Mouse (Mus musculus) embryonic facial prominence, embryonic 11.5 days (tissue): Measurements from ENCODE around the gene Fbxl18. TPM values are rescaled to one million over a fixed set of nuclear protein-coding genes. Genes with fewer than 3 reads are reported as not detected.
A peak's percentile ranks its signal among the peaks of the same experiment; 100 is the strongest.
"Not testable (repeated sequence)": the region's sequence is repeated elsewhere in the genome, so short reads cannot be mapped to it uniquely, and the experiment has no call there.

ENCODE experiments used
- ATAC-seq: fragments of 200-750 bp; cut with Nextera tagmentation; replicated peaks from 2 replicates; pipeline ENCODE4 v1.8.0; 2017; ENCODE audit warnings: low read depth; ENCODE audit not compliant: insufficient number of reproducible peaks, low FRiP score, low TSS enrichment
- DNase-seq: peaks from one replicate; pipeline ENCODE4 v3.0.0-alpha.2; 2015; ENCODE audit warnings: low spot score
- H3K27ac ChIP-seq: fragments of 300-500 bp; sonication (generic); replicated peaks from 2 replicates; pipeline ENCODE4 v1.5.1; 2014; ENCODE audit warnings: mild to moderate bottlenecking, low read depth, low read length, control low read depth
- H3K27me3 ChIP-seq: fragments of 300-500 bp; sonication (generic); 2 replicates; pipeline ENCODE4 v1.6.1; 2014; ENCODE audit warnings: mild to moderate bottlenecking, low read length, moderate library complexity, mixed read lengths; ENCODE audit not compliant: control insufficient read depth, insufficient read depth
- H3K36me3 ChIP-seq: fragments of 300-500 bp; sonication (generic); replicated peaks from 2 replicates; pipeline ENCODE4 v1.6.1; 2014; ENCODE audit warnings: low read depth, mild to moderate bottlenecking, low read length, moderate library complexity, mixed read lengths; ENCODE audit not compliant: control insufficient read depth, insufficient read depth
- H3K4me1 ChIP-seq: fragments of 300-500 bp; sonication (generic); 2 replicates; pipeline ENCODE4 v1.6.1; 2014; ENCODE audit warnings: low read length, mixed read lengths; ENCODE audit not compliant: control insufficient read depth, insufficient read depth
- H3K4me2 ChIP-seq: fragments of 300-500 bp; sonication (generic); 2 replicates; pipeline ENCODE4 v1.6.1; 2014; ENCODE audit warnings: low read depth, mild to moderate bottlenecking, control low read depth, low read length, moderate library complexity
- H3K4me3 ChIP-seq: fragments of 300-500 bp; sonication (generic); 2 replicates; pipeline ENCODE4 v1.5.1; 2014; ENCODE audit warnings: low read depth, low read length, control low read depth
- H3K9ac ChIP-seq: fragments of 300-500 bp; sonication (generic); replicated peaks from 2 replicates; pipeline ENCODE4 v1.6.1; 2014; ENCODE audit warnings: mild to moderate bottlenecking, control low read depth, low read length
- H3K9me3 ChIP-seq: fragments of 300-500 bp; sonication (generic); replicated peaks from 2 replicates; pipeline ENCODE4 v1.6.1; 2016; ENCODE audit warnings: mild to moderate bottlenecking, low read length, inconsistent platforms, mixed read lengths; ENCODE audit not compliant: control insufficient read depth
- WGBS: fragments of 180-500 bp; shearing (Covaris S2); extraction: QIAGEN DNeasy Blood & Tissue Kit; methylation state at CpG from one replicate; pipeline ENCODE4 v1.1.7; 2014; 5-methylcytosine and 5-hydroxymethylcytosine counted together
- polyA plus RNA-seq: library from polyadenylated mRNA; unstranded; fragments of >200 nt; fragmentation: Nextera tagmentation; extraction: Ambion mirVana; gene quantifications from 2 replicates; pipeline ENCODE4 v1.2.1, GENCODE M21; 2014

The Fbxl18 gene
- polyA plus RNA-seq, 1 experiment from 2014 or later, result 7.6 TPM

DNA sequence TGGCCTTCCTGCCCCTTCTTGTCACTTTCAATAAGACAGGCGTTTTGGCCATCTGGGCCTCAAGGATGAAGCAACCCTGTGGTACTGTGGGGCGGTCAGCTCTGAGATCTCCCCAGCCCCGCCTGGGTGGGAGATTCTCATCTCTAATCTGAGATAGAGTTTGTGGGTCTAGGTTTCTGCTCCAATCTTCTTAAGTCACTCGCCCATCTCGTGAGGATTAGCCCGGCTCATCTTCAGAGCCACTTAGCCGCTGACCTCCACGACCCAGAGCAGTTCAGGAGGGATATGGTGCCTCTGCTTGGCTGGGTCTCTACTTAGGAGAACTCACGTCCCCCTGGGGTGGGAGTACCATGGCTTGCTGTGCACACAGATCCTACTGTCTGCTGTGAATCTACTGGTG lies 44.7 kb downstream of the Fbxl18 start:
- H3K4me1 ChIP-seq, result no peaks in the 10 kb centered on the region
- no peaks in the 10 kb centered on the region for H3K9me3 ChIP-seq
- no peak overlapping the region for H3K9ac ChIP-seq
- DNase-seq (no peak), ATAC-seq (no peak)
- no peaks in the 10 kb centered on the region for H3K27me3 ChIP-seq
- H3K4me3 ChIP-seq, result no peak overlapping the region
- H3K4me2 ChIP-seq, result no peak overlapping the region
- H3K27ac ChIP-seq, result no peak overlapping the region
- WGBS, result 71% methylated on average over 9 of the region's 9 CpGs
- H3K36me3 ChIP-seq, result no peaks in the 10 kb centered on the region

DNA sequence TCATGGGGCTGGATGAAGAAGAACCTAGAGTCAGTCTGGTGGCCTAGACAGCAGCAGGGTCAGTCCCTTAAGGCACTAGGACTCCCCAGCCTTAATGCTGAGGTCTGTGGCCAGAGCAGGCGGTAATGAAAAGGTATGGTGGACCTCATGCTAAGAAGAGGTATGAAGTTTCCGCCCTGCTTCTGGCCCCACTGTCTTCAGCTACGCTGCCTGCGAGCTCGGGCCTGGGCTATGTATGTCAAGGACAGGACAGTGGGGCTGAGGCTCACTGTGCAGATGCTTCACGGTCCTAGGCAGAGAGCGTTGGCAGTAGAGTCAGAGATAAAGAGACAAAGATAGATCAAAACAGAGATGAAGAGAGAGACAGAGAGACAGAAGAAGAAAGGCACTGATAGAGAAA lies 46.3 kb downstream of the Fbxl18 start:
- DNase-seq (no peak), ATAC-seq (no peak)
- H3K4me3 ChIP-seq, result no peak overlapping the region
- H3K27me3 ChIP-seq, result no peaks in the 10 kb centered on the region
- H3K36me3 ChIP-seq, result no peaks in the 10 kb centered on the region
- H3K4me2 ChIP-seq, result no peak overlapping the region
- no peak overlapping the region for H3K9ac ChIP-seq
- H3K4me1 ChIP-seq, result no peaks in the 10 kb centered on the region
- no peaks in the 10 kb centered on the region for H3K9me3 ChIP-seq
- WGBS, result 96% methylated on average over 7 of the region's 7 CpGs
- H3K27ac ChIP-seq, result no peak overlapping the region

DNA sequence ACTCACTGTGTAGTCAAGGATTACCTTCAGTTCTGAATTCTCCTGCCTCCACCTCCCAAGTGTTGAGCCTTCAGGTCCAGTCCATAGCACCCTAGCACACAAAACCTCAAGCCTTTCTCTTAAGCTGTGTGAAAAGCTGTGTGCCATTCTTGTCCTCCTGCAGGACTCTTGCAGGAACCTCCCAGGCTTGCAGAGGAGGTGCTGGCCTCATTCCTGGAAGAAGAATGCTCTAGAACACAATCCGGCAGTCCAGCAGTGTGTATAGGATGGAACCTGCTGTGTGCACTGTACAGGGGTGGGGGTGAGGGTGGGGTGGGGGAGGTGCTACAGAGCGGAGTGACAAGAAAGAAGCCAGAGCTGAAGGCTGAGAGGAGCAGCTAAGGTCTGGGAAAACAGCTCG lies 47.1 kb downstream of the Fbxl18 start:
- H3K9ac ChIP-seq, result no peak overlapping the region
- no peak overlapping the region for H3K4me2 ChIP-seq
- no peak overlapping the region for H3K4me3 ChIP-seq
- H3K4me1 ChIP-seq, result no peaks in the 10 kb centered on the region
- H3K27me3 ChIP-seq, result no peaks in the 10 kb centered on the region
- ATAC-seq, result no peak
- no peak for DNase-seq
- no peak overlapping the region for H3K27ac ChIP-seq
- WGBS, result 84% methylated on average over 3 of the region's 3 CpGs
- no peaks in the 10 kb centered on the region for H3K36me3 ChIP-seq
- no peaks in the 10 kb centered on the region for H3K9me3 ChIP-seq

GRCm38 (mm10) chr5:142844467-142844866 lies 50.8 kb downstream of the Fbxl18 start:
- no peak overlapping the region for H3K27ac ChIP-seq
- H3K27me3 ChIP-seq, result no peaks in the 10 kb centered on the region
- H3K4me3 ChIP-seq, result no peak overlapping the region
- H3K9me3 ChIP-seq, result no peaks in the 10 kb centered on the region
- WGBS, result 67% methylated on average over 8 of the region's 8 CpGs
- H3K4me1 ChIP-seq, result no peaks in the 10 kb centered on the region; the same call in 1 of the 2 replicates
- H3K36me3 ChIP-seq, result no peaks in the 10 kb centered on the region
- ATAC-seq (no peak), DNase-seq (no peak)
- no peak overlapping the region for H3K4me2 ChIP-seq
- no peak overlapping the region for H3K9ac ChIP-seq

- no peaks in the 10 kb centered on the region for H3K9me3 ChIP-seq
- WGBS, result 13% methylated on average over 7 of the region's 7 CpGs
Observed at GRCm38 (mm10) chr5:142842137-142842642, 53.0 kb downstream of the Fbxl18 start.

DNA sequence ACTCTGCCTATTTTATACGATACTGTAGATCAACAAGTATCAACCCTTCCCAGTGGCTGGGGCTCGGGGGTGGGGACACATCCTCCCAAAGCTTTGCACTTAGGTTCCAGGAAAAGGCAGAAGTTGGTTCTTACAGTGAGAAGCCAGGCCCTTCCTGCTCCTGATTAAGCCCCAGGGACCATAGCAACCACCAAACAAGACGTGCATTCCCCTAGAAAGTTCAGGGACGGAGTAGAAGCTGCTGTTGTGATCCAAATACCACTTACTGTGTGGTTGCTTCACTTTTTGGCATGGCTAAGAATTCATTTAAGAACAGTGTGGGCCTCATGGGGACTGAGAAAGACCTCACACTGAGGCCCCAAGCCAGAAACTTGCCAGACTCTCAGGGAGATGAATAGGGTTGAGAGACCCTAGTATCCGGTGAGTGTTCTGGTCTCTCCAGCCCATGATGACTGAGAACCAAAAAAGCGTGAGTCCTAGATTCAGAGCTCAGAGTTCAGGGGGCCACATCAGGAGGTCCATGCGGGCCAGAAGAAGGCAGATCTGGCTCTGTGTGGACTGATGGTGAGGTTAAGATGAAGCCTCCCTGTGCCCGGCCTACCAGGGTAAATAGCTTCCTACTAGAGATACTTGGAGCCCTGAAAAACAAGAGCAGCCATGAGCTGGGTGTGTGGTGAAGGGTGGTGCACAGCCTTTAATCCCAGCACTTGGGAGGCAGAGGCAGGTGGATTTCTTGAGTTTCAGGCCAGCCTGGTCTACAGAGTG lies 53.7 kb downstream of the Fbxl18 start:
- 83% methylated on average over 8 of the region's 8 CpGs for WGBS
- H3K27ac ChIP-seq, result no peak overlapping the region
- H3K9me3 ChIP-seq, result no peaks in the 10 kb centered on the region
- ATAC-seq (no peak), DNase-seq (no peak)
- no peaks in the 10 kb centered on the region for H3K27me3 ChIP-seq
- H3K9ac ChIP-seq, result no peak overlapping the region
- H3K4me1 ChIP-seq, result no peaks in the 10 kb centered on the region; the same call in 1 of the 2 replicates
- no peak overlapping the region for H3K4me2 ChIP-seq
- H3K4me3 ChIP-seq, result no peak overlapping the region
- H3K36me3 ChIP-seq, result no peaks in the 10 kb centered on the region

More at GRCm38 (mm10) chr5:142842137-142842642, 53.0 kb downstream of the Fbxl18 start:
- DNase-seq, result peak; percentile 56
- no peak overlapping the region for H3K4me3 ChIP-seq
- H3K36me3 ChIP-seq, result no peaks in the 10 kb centered on the region
- ATAC-seq, result peak; percentile 64; the same call in 1 of the 2 replicates
- H3K9ac ChIP-seq, result no peak overlapping the region
- no peaks in the 10 kb centered on the region; the same call in 1 of the 2 replicates for H3K4me1 ChIP-seq
- no peak overlapping the region for H3K27ac ChIP-seq
- H3K27me3 ChIP-seq, result no peaks in the 10 kb centered on the region
- no peak overlapping the region for H3K4me2 ChIP-seq

GRCm38 (mm10) chr5:142837427-142837826 lies 57.8 kb downstream of the Fbxl18 start:
- ATAC-seq, H3K9me3 ChIP-seq, H3K4me2 ChIP-seq: not testable (repeated sequence)

GRCm38 (mm10) chr5:142836891-142837290 lies 58.3 kb downstream of the Fbxl18 start:
- ATAC-seq, result no peak
- H3K4me3 ChIP-seq, result no peak overlapping the region
- H3K36me3 ChIP-seq, result no peaks in the 10 kb centered on the region
- H3K4me2 ChIP-seq, result no peak overlapping the region
- H3K9ac ChIP-seq, result no peak overlapping the region
- H3K4me1 ChIP-seq, result no peaks in the 10 kb centered on the region
- H3K27me3 ChIP-seq, result no peaks in the 10 kb centered on the region
- no peak for DNase-seq
- H3K27ac ChIP-seq, result no peak overlapping the region
- WGBS, result 63% methylated on average over 6 of the region's 6 CpGs
- H3K9me3 ChIP-seq, result no peaks in the 10 kb centered on the region

More at GRCm38 (mm10) chr5:142837427-142837826, 57.8 kb downstream of the Fbxl18 start:
- not testable (repeated sequence) for H3K27ac ChIP-seq, H3K27me3 ChIP-seq, DNase-seq, H3K36me3 ChIP-seq, H3K4me3 ChIP-seq, H3K9ac ChIP-seq, H3K4me1 ChIP-seq
- 92% methylated on average over 2 of the region's 2 CpGs for WGBS
